Mouse (Mus musculus) erythroid progenitor cell, adult 5-6 weeks (primary cell): ENCODE data around the gene Gm10639. TPM values are rescaled to one million over a fixed set of nuclear protein-coding genes. Genes with fewer than 3 reads are reported as not detected.
"Not testable (repeated sequence)": the region's sequence is repeated elsewhere in the genome, so short reads cannot be mapped to it uniquely, and the experiment has no call there.

Experiments used
- ATAC-seq: replicated peaks from 2 replicates; pipeline ENCODE4 v1.8.0; 2016; ENCODE audit warnings: moderate number of reproducible peaks, mild to moderate bottlenecking, moderate TSS enrichment, inconsistent platforms; ENCODE audit not compliant: poor library complexity, low FRiP score, severe bottlenecking
- total RNA-seq, 2 experiments: library from RNA; stranded (forward) in 1 of 2; stranded (reverse) in 1 of 2; fragments of 150-400 nt in 1 of 2; fragments of 186-747, 209-891 nt in 1 of 2; gene quantifications; 2 replicates each; pipeline versions ENCODE4 v1.2.3 to v1.2.4; 2015 to 2017; ENCODE audit warnings: low replicate concordance in 2 of 2

Gm10639 gene
- total RNA-seq, 2 experiments from 2014 or later = not detected

DNA sequence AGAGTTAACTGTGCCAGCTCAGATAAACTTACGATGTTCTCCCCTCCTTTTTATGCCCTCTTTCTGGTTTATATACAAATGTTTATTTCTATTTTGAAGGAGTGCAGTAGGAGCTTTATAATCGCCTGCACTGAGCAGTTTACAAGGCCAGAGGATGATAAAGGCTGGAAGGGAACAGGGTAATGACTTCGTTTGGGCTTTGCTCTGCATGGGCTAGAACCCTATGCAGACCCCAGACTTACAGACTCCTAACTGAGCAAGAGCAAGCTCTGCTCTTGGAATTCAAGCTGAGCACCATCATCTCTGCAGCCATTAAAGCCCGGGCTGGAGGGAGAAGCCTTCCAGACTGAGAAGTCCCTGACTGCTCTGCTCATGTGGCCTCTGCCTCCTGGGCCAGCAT lies 55.5 kb downstream of the Gm10639 start:
- not testable (repeated sequence) for ATAC-seq

DNA sequence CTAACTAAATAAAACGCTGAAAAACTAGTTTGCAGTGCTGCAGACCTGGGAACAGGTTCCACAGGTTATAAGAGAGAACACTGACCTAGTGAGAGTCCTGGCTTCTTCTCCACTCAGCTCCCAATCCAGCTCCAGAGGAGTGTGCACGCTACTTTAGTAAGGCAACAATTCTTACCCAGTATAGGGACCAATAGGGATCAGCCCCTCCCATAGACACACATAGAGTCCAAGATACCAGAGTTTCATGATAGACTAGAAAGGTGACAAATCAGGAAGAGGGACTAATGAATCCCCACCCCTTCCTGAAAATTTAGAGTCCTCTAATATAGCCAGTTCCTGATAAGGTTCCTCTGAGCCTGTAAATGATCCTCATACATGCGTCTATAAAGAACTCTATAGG lies 57.3 kb downstream of the Gm10639 start:
- ATAC-seq = no peak

DNA sequence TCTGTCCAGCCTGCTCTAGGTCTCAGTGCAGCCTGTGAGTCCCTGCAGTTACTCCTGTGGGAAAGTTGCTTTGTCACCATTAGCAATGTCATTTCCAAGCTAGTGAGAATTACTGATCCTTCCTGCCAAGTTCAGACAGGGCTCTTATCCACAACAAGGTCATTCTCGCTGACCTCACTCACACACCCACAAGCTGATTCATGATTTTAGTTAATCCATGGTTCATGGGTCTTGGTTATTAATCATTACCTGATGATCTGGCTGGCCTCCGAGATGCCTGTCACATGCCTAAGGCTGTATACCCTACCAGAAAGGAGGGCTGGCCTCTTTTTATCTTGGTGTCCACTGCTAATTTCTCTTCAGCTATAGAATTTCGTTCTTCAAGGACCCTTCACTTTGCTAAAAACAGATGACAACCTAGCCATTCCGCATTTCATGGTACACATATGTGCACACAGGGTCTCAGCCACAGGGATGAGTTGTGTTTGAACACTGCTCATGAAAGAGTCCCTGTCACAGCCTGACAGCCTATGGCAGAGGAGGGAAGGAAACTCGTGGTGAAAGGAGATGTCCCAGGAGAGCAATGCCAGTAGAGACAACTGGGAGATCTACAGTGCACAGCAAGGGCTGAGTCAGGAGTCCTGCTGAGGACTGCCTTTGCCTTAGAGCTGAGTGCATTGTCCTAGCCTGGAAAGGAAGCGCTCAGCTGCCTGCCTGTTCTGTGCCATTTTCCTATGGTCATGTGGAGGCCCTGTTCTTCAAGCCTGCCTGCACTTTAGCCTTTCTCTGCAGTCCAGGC lies 58.7 kb downstream of the Gm10639 start:
- ATAC-seq = not testable (repeated sequence)

DNA sequence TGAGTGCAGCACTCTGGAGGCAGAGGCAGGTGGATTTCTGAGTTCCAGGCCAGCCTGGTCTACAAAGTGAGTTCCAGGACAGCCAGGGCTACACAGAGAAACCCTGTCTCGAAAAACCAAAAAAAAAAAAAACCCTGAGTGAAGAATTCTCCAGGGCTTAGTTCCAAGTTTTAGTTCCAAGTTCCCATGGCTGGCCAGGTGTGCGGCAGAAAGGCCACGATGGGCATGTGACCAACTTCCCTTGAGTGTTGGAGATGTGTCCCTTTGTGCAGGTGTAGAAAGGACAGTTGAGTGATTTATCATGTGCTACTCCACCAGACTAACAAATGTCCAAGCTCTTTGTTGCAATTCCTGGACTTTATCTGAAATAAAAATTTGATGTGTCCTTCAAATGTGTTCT lies 59.4 kb downstream of the Gm10639 start:
- not testable (repeated sequence) for ATAC-seq

DNA sequence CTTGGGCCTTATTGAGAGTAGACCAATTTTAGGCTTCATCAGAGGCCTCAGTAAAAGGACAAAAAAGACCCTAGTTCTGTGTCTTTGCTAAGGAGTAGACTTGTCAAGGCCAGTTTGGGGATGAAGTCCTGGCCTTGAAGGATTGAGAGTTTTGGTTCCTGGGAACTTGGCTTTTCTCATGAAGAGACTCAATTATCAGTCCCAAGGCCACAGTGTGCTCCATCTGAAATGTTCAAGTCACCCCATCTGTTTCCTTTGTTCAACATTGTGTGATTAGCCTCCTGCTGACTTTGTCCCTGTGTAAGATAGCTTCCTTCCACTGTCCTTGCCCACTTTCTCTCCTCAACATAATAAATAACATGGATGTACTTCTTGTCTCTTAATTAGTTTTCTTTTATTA lies 60.3 kb downstream of the Gm10639 start:
- ATAC-seq = not testable (repeated sequence)

DNA sequence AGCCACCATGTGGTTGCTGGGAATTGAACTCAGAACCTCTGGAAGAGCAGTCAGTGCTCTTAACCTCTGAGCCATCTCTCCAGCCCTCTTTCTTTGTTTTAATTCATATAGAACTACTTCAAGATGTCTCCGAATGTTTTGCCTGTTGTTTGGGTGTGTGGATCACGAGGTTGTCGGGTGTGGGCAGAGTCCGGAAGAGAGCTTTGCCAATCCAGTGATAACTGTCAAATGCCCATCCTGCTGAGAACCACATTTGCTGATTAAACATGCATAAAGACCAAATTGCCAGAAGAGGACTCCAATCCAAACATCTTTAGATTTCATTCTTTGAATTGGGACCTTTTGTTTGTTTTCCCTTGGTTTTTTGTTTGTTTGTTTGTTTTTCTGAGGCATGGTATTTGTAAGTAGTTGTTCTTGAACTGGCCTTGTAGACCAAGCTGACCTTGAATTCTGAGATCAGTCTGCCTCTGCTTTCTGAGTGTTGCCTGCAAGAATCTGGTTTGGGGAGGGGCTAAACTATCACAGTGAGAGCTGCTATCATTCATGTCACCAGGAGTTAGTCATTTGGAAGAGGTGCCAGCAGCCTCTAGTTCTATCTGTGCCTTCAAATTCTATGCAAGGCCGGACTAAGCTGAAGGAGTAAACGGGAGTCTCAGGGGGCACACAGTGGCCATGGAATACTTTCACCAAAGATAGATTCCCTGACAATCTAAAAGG lies 61.9 kb downstream of the Gm10639 start:
- ATAC-seq = no peak

Other genes starting within 250 kb of the Gm10639 start
- not detected in 2 replicates for gene Gcm1, start 238.0 kb upstream of the Gm10639 start, total RNA-seq (2015; ENCODE audit: low replicate concordance)
- gene Gcm1, start 238.0 kb upstream of the Gm10639 start, total RNA-seq (2017; ENCODE audit: low replicate concordance) = not detected in 2 replicates
- gene Fbxo9, start 180.9 kb upstream of the Gm10639 start, total RNA-seq (2015; ENCODE audit: low replicate concordance) = 223 and 268 TPM in 2 replicates
- 169 and 259 TPM in 2 replicates for gene Fbxo9, start 180.9 kb upstream of the Gm10639 start, total RNA-seq (2017; ENCODE audit: low replicate concordance)
- gene Ick, start 180.7 kb upstream of the Gm10639 start, total RNA-seq (2015; ENCODE audit: low replicate concordance) = 2.1 and 12.3 TPM in 2 replicates
- gene Ick, start 180.7 kb upstream of the Gm10639 start, total RNA-seq (2017; ENCODE audit: low replicate concordance) = 0.90 and 5.2 TPM in 2 replicates
- gene Gsta4, start 107.1 kb upstream of the Gm10639 start, total RNA-seq (2015; ENCODE audit: low replicate concordance) = 2.5 TPM in 1 of 2 replicates, not detected in the other
- 1.5 TPM in 1 of 2 replicates, not detected in the other for gene Gsta4, start 107.1 kb upstream of the Gm10639 start, total RNA-seq (2017; ENCODE audit: low replicate concordance)
- gene Gsta1, start 59.3 kb upstream of the Gm10639 start, total RNA-seq (2015; ENCODE audit: low replicate concordance) = not detected in 2 replicates
- gene Gsta1, start 59.3 kb upstream of the Gm10639 start, total RNA-seq (2017; ENCODE audit: low replicate concordance) = not detected in 2 replicates
- gene Gm3776, start 32.8 kb upstream of the Gm10639 start, total RNA-seq (2015; ENCODE audit: low replicate concordance) = not detected in 2 replicates
- gene Gm3776, start 32.8 kb upstream of the Gm10639 start, total RNA-seq (2017; ENCODE audit: low replicate concordance) = not detected in 2 replicates
- not detected in 2 replicates for gene Omt2a, start 24.9 kb downstream of the Gm10639 start, total RNA-seq (2015; ENCODE audit: low replicate concordance)
- not detected in 2 replicates for gene Omt2a, start 24.9 kb downstream of the Gm10639 start, total RNA-seq (2017; ENCODE audit: low replicate concordance)
- gene Omt2b, start 37.7 kb downstream of the Gm10639 start, total RNA-seq (2015; ENCODE audit: low replicate concordance) = not detected in 2 replicates
- gene Omt2b, start 37.7 kb downstream of the Gm10639 start, total RNA-seq (2017; ENCODE audit: low replicate concordance) = not detected in 2 replicates
- gene Gsta2, start 65.9 kb downstream of the Gm10639 start, total RNA-seq (2015; ENCODE audit: low replicate concordance) = not detected in 2 replicates
- gene Gsta2, start 65.9 kb downstream of the Gm10639 start, total RNA-seq (2017; ENCODE audit: low replicate concordance) = not detected in 2 replicates
- not detected in 2 replicates for gene Dppa5a, start 78.3 kb downstream of the Gm10639 start, total RNA-seq (2015; ENCODE audit: low replicate concordance)
- gene Dppa5a, start 78.3 kb downstream of the Gm10639 start, total RNA-seq (2017; ENCODE audit: low replicate concordance) = not detected in 2 replicates
- gene Ooep, start 88.8 kb downstream of the Gm10639 start, total RNA-seq (2015; ENCODE audit: low replicate concordance) = not detected in 2 replicates
- gene Ooep, start 88.8 kb downstream of the Gm10639 start, total RNA-seq (2017; ENCODE audit: low replicate concordance) = not detected in 2 replicates
- gene Ddx43, start 105.9 kb downstream of the Gm10639 start, total RNA-seq (2015; ENCODE audit: low replicate concordance) = 0.84 TPM in 1 of 2 replicates, not detected in the other
- not detected in 2 replicates for gene Ddx43, start 105.9 kb downstream of the Gm10639 start, total RNA-seq (2017; ENCODE audit: low replicate concordance)
- 2.5 and 3.6 TPM in 2 replicates for gene Cgas, start 153.3 kb downstream of the Gm10639 start, total RNA-seq (2015; ENCODE audit: low replicate concordance)
- 1.1 and 4.0 TPM in 2 replicates for gene Cgas, start 153.3 kb downstream of the Gm10639 start, total RNA-seq (2017; ENCODE audit: low replicate concordance)
- 10.5 and 78.6 TPM in 2 replicates for gene Mto1, start 158.3 kb downstream of the Gm10639 start, total RNA-seq (2015; ENCODE audit: low replicate concordance)
- gene Mto1, start 158.3 kb downstream of the Gm10639 start, total RNA-seq (2017; ENCODE audit: low replicate concordance) = 28.7 and 34.8 TPM in 2 replicates
- gene Gm17324, start 158.9 kb downstream of the Gm10639 start, total RNA-seq (2015; ENCODE audit: low replicate concordance) = not detected in 2 replicates
- gene Gm17324, start 158.9 kb downstream of the Gm10639 start, total RNA-seq (2017; ENCODE audit: low replicate concordance) = 2.7 TPM in 1 of 2 replicates, not detected in the other
- gene Eef1a1, start 199.2 kb downstream of the Gm10639 start, total RNA-seq (2015; ENCODE audit: low replicate concordance) = 4,196 and 4,552 TPM in 2 replicates
- gene Eef1a1, start 199.2 kb downstream of the Gm10639 start, total RNA-seq (2017; ENCODE audit: low replicate concordance) = 1,708 and 2,374 TPM in 2 replicates